Mouse (Mus musculus) midbrain, embryonic 12.5 days (tissue): ENCODE data around the gene Rab11b. TPM values are rescaled to one million over a fixed set of nuclear protein-coding genes. Genes with fewer than 3 reads are reported as not detected.
A peak's percentile ranks its signal among the peaks of the same experiment; 100 is the strongest.

Source experiments
- ATAC-seq: fragments of 200-750 bp; cut with Nextera tagmentation; 2 replicates; pipeline ENCODE4 v1.8.0; 2017; ENCODE audit warnings: low read depth, moderate TSS enrichment, moderate library complexity; ENCODE audit not compliant: low FRiP score
- H3K27ac ChIP-seq: fragments of 300-500 bp; sonication (generic); replicated peaks from 2 replicates; pipeline ENCODE4 v1.5.1; 2016; ENCODE audit warnings: mild to moderate bottlenecking
- H3K27me3 ChIP-seq: fragments of 300-500 bp; sonication (generic); 2 replicates; pipeline ENCODE4 v1.6.1; 2016; ENCODE audit warnings: mild to moderate bottlenecking
- H3K36me3 ChIP-seq: fragments of 300-500 bp; sonication (generic); 2 replicates; pipeline ENCODE4 v1.6.1; 2016
- H3K4me1 ChIP-seq: fragments of 300-500 bp; sonication (generic); 2 replicates; pipeline ENCODE4 v1.6.1; 2016
- H3K4me2 ChIP-seq: fragments of 300-500 bp; sonication (generic); replicated peaks from 2 replicates; pipeline ENCODE4 v1.6.1; 2016; ENCODE audit warnings: mild to moderate bottlenecking, moderate library complexity
- H3K4me3 ChIP-seq: fragments of 300-500 bp; sonication (generic); 2 replicates; pipeline ENCODE4 v1.5.1; 2016; ENCODE audit warnings: mild to moderate bottlenecking
- H3K9ac ChIP-seq: fragments of 300-500 bp; sonication (generic); replicated peaks from 2 replicates; pipeline ENCODE4 v1.6.1; 2016; ENCODE audit warnings: mild to moderate bottlenecking, moderate library complexity
- H3K9me3 ChIP-seq: fragments of 300-500 bp; sonication (generic); 2 replicates; pipeline ENCODE4 v1.6.1; 2016; ENCODE audit warnings: mild to moderate bottlenecking
- WGBS: fragments of 180-500 bp; shearing (Covaris S2); methylation state at CpG from one replicate; pipeline ENCODE4 v1.1.7; 2016; 5-methylcytosine and 5-hydroxymethylcytosine counted together
- polyA plus RNA-seq: library from polyadenylated mRNA; unstranded; fragments of >200 nt; fragmentation: Nextera tagmentation; extraction: Ambion mirVana; gene quantifications from 2 replicates; pipeline ENCODE4 v1.2.1, GENCODE M21; 2016

Gene Rab11b
- 422 and 447 TPM in 2 replicates for polyA plus RNA-seq

- WGBS, result 3% methylated on average over 35 of the region's 35 CpGs
- peak within 1 kb of the TSS; percentile 87 for H3K4me2 ChIP-seq
- peak; percentile 100 for ATAC-seq
- peak within 1 kb of the TSS; percentile 87 for H3K4me3 ChIP-seq
- H3K27me3 ChIP-seq, result no peaks in the 10 kb centered on the region
- H3K36me3 ChIP-seq, result peaks cover 11% of the 10 kb centered on the region; the same call in 1 of the 2 replicates
- H3K9ac ChIP-seq, result peak within 1 kb of the TSS; percentile 98
- H3K27ac ChIP-seq, result peak within 1 kb of the TSS; percentile 99
- H3K4me1 ChIP-seq, result peaks cover 36% of the 10 kb centered on the region
- no peaks in the 10 kb centered on the region for H3K9me3 ChIP-seq
These were observed at the start of gene Rab11b for GRCm38 (mm10) chr17:33760255-33761165. Rab11b (minus strand) TSS chr17:33760530.

- Histone ChIP-seq H3K9ac (no peak overlapping the region), H3K4me2 (no peak overlapping the region), H3K4me3 (no peak overlapping the region), H3K27ac (no peak overlapping the region), H3K36me3 (no peaks in the 10 kb centered on the region), H3K4me1 (peaks cover 8% of the 10 kb centered on the region), H3K27me3 (peaks cover 18% of the 10 kb centered on the region), H3K9me3 (no peaks in the 10 kb centered on the region)
- 44% methylated on average over 10 of the region's 10 CpGs for WGBS
- no peak for ATAC-seq
These were observed 47.9 kb upstream of the Rab11b start for GRCm38 (mm10) chr17:33808192-33808591.

- Histone ChIP-seq H3K4me3 (no peak overlapping the region), H3K27ac (no peak overlapping the region), H3K36me3 (no peaks in the 10 kb centered on the region), H3K9me3 (no peaks in the 10 kb centered on the region), H3K9ac (no peak overlapping the region), H3K4me1 (peaks cover 8% of the 10 kb centered on the region), H3K4me2 (no peak overlapping the region), H3K27me3 (peaks cover 18% of the 10 kb centered on the region)
- 63% methylated on average over 8 of the region's 9 CpGs for WGBS
- ATAC-seq, result no peak
These were observed 47.0 kb upstream of the Rab11b start for GRCm38 (mm10) chr17:33807181-33807888.

- no peak for ATAC-seq
- 80% methylated on average over 1 of the region's 1 CpGs for WGBS
These were observed 44.4 kb upstream of the Rab11b start for GRCm38 (mm10) chr17:33804745-33805144.

GRCm38 (mm10) chr17:33804205-33804604 lies 43.9 kb upstream of the Rab11b start:
- H3K36me3 ChIP-seq, result no peaks in the 10 kb centered on the region
- WGBS, result 65% methylated on average over 4 of the region's 4 CpGs

More at GRCm38 (mm10) chr17:33804745-33805144, 44.4 kb upstream of the Rab11b start:
- H3K4me3 ChIP-seq, result no peak overlapping the region
- H3K27me3 ChIP-seq, result peaks cover 6% of the 10 kb centered on the region
- no peaks in the 10 kb centered on the region for H3K9me3 ChIP-seq
- H3K4me2 ChIP-seq, result no peak overlapping the region
- no peak overlapping the region for H3K9ac ChIP-seq
- H3K36me3 ChIP-seq, result no peaks in the 10 kb centered on the region
- H3K27ac ChIP-seq, result no peak overlapping the region
- H3K4me1 ChIP-seq, result no peaks in the 10 kb centered on the region

GRCm38 (mm10) chr17:33802221-33802620 lies 41.9 kb upstream of the Rab11b start:
- no peaks in the 10 kb centered on the region for H3K9me3 ChIP-seq
- WGBS, result 0% methylated on average over 2 of the region's 2 CpGs
- ATAC-seq, result no peak

More at GRCm38 (mm10) chr17:33804205-33804604, 43.9 kb upstream of the Rab11b start:
- Histone ChIP-seq H3K27me3 (peaks cover 6% of the 10 kb centered on the region), H3K4me3 (no peak overlapping the region), H3K4me2 (no peak overlapping the region), H3K9ac (no peak overlapping the region), H3K27ac (no peak overlapping the region), H3K9me3 (no peaks in the 10 kb centered on the region), H3K4me1 (no peaks in the 10 kb centered on the region)
- no peak for ATAC-seq

GRCm38 (mm10) chr17:33799277-33799676 lies 38.9 kb upstream of the Rab11b start:
- Histone ChIP-seq H3K4me2 (no peak overlapping the region), H3K4me1 (no peaks in the 10 kb centered on the region), H3K36me3 (no peaks in the 10 kb centered on the region), H3K27ac (no peak overlapping the region), H3K9ac (no peak overlapping the region), H3K9me3 (no peaks in the 10 kb centered on the region), H3K4me3 (no peak overlapping the region), H3K27me3 (peaks cover under 1% of the 10 kb centered on the region; the same call in 1 of the 2 replicates)
- 92% methylated on average over 1 of the region's 1 CpGs for whole genome bisulfite sequencing
- ATAC-seq, result no peak

More at GRCm38 (mm10) chr17:33802221-33802620, 41.9 kb upstream of the Rab11b start:
- no peak overlapping the region for H3K4me2 ChIP-seq
- H3K27ac ChIP-seq, result no peak overlapping the region
- no peaks in the 10 kb centered on the region for H3K4me1 ChIP-seq
- H3K4me3 ChIP-seq, result no peak overlapping the region
- no peak overlapping the region for H3K9ac ChIP-seq
- H3K36me3 ChIP-seq, result no peaks in the 10 kb centered on the region
- H3K27me3 ChIP-seq, result peaks cover 6% of the 10 kb centered on the region

GRCm38 (mm10) chr17:33798306-33798705 lies 38.0 kb upstream of the Rab11b start:
- no peaks in the 10 kb centered on the region for H3K9me3 ChIP-seq
- H3K27ac ChIP-seq, result no peak overlapping the region
- H3K4me2 ChIP-seq, result no peak overlapping the region
- 67% methylated on average over 3 of the region's 3 CpGs for WGBS
- no peak for ATAC-seq
- no peaks in the 10 kb centered on the region for H3K4me1 ChIP-seq
- no peaks in the 10 kb centered on the region for H3K27me3 ChIP-seq
- H3K4me3 ChIP-seq, result no peak overlapping the region
- H3K36me3 ChIP-seq, result no peaks in the 10 kb centered on the region
- no peak overlapping the region for H3K9ac ChIP-seq

- 0 out of 2 replicates have a peak, but pooled peaks cover 4% of the 10 kb centered on the region for H3K9me3 ChIP-seq
- no peaks in the 10 kb centered on the region for H3K4me1 ChIP-seq
- no peaks in the 10 kb centered on the region; the same call in 1 of the 2 replicates for H3K27me3 ChIP-seq
- no peak overlapping the region for H3K4me2 ChIP-seq
- no peak overlapping the region for H3K4me3 ChIP-seq
- H3K27ac ChIP-seq, result no peak overlapping the region
- H3K36me3 ChIP-seq, result no peaks in the 10 kb centered on the region
- H3K9ac ChIP-seq, result no peak overlapping the region
- no peak for ATAC-seq
- WGBS, result 88% methylated on average over 4 of the region's 4 CpGs
These were observed 28.4 kb upstream of the Rab11b start for GRCm38 (mm10) chr17:33788732-33789131.

- WGBS, result 77% methylated on average over 18 of the region's 18 CpGs
- H3K27me3 ChIP-seq, result peaks cover 14% of the 10 kb centered on the region
- H3K4me2 ChIP-seq, result no peak overlapping the region
- no peak for ATAC-seq
- peaks cover 9% of the 10 kb centered on the region; the same call in 1 of the 2 replicates for H3K4me1 ChIP-seq
- H3K9ac ChIP-seq, result no peak overlapping the region
- H3K4me3 ChIP-seq, result no peak overlapping the region
- 0 out of 2 replicates have a peak, but pooled peaks cover 4% of the 10 kb centered on the region for H3K9me3 ChIP-seq
- no peak overlapping the region for H3K27ac ChIP-seq
- H3K36me3 ChIP-seq, result no peaks in the 10 kb centered on the region
These were observed 26.0 kb upstream of the Rab11b start for GRCm38 (mm10) chr17:33786375-33786774.

- H3K9me3 ChIP-seq, result 0 out of 2 replicates have a peak, but pooled peaks cover 4% of the 10 kb centered on the region
- no peak overlapping the region for H3K4me3 ChIP-seq
- 82% methylated on average over 2 of the region's 2 CpGs for WGBS
- no peak overlapping the region for H3K27ac ChIP-seq
- peaks cover 28% of the 10 kb centered on the region for H3K27me3 ChIP-seq
- peaks cover 13% of the 10 kb centered on the region for H3K4me1 ChIP-seq
- H3K9ac ChIP-seq, result no peak overlapping the region
- no peak for ATAC-seq
- H3K36me3 ChIP-seq, result no peaks in the 10 kb centered on the region
- H3K4me2 ChIP-seq, result no peak overlapping the region
These were observed 24.6 kb upstream of the Rab11b start for GRCm38 (mm10) chr17:33784939-33785338.

GRCm38 (mm10) chr17:33783408-33783807 lies 23.1 kb upstream of the Rab11b start:
- Histone ChIP-seq H3K4me3 (no peak overlapping the region), H3K9me3 (0 out of 2 replicates have a peak, but pooled peaks cover 4% of the 10 kb centered on the region), H3K27ac (no peak overlapping the region), H3K27me3 (peaks cover 28% of the 10 kb centered on the region), H3K4me2 (no peak overlapping the region), H3K9ac (no peak overlapping the region), H3K4me1 (peaks cover 16% of the 10 kb centered on the region), H3K36me3 (no peaks in the 10 kb centered on the region)
- ATAC-seq, result no peak
